Mouse (Mus musculus): Measurements from ENCODE around the gene AF067061. TPM values are rescaled to one million over a fixed set of nuclear protein-coding genes. Genes with fewer than 3 reads are reported as not detected.

The AF067061 gene
- total RNA-seq, 2 experiments from 2014 or later, result not detected

Other genes starting within 250 kb of the AF067061 start
- not detected in 2 replicates for gene Gm36079, start 236.1 kb upstream of the AF067061 start, total RNA-seq (2014; fragmentation: Nextera tagmentation)
- not detected in 2 replicates for gene Gm36079, start 236.1 kb upstream of the AF067061 start, total RNA-seq (2017)
- 63.0 and 68.6 TPM in 2 replicates for gene Gm21188, start 210.9 kb upstream of the AF067061 start, total RNA-seq (2014; fragmentation: Nextera tagmentation)
- gene Gm21188, start 210.9 kb upstream of the AF067061 start, total RNA-seq (2017), result 31.0 and 37.9 TPM in 2 replicates
- gene Gm20767, start 122.9 kb upstream of the AF067061 start, total RNA-seq (2014; fragmentation: Nextera tagmentation), result not detected in 2 replicates
- gene Gm20767, start 122.9 kb upstream of the AF067061 start, total RNA-seq (2017), result not detected in 2 replicates
- not detected in 2 replicates for gene Gm21818, start 90.7 kb upstream of the AF067061 start, total RNA-seq (2014; fragmentation: Nextera tagmentation)
- gene Gm21818, start 90.7 kb upstream of the AF067061 start, total RNA-seq (2017), result not detected in 2 replicates
- gene Gm21762, start 47.2 kb upstream of the AF067061 start, total RNA-seq (2014; fragmentation: Nextera tagmentation), result not detected in 2 replicates
- not detected in 2 replicates for gene Gm21762, start 47.2 kb upstream of the AF067061 start, total RNA-seq (2017)
- gene Gm21731, start 24.0 kb upstream of the AF067061 start, total RNA-seq (2014; fragmentation: Nextera tagmentation), result not detected in 2 replicates
- gene Gm21731, start 24.0 kb upstream of the AF067061 start, total RNA-seq (2017), result not detected in 2 replicates
- 4.1 and 10.2 TPM in 2 replicates for gene BC147527, start 37.3 kb downstream of the AF067061 start, total RNA-seq (2014; fragmentation: Nextera tagmentation)
- 13.6 and 38.4 TPM in 2 replicates for gene BC147527, start 37.3 kb downstream of the AF067061 start, total RNA-seq (2017)
- not detected in 2 replicates for gene Tcstv3, start 53.8 kb downstream of the AF067061 start, total RNA-seq (2014; fragmentation: Nextera tagmentation)
- not detected in 2 replicates for gene Tcstv3, start 53.8 kb downstream of the AF067061 start, total RNA-seq (2017)